Mouse (Mus musculus) G1E (cell line): ENCODE results near the gene Zdhhc21.

Source experiments
- CTCF ChIP-seq: IDR thresholded peaks from 2 replicates; pipeline ENCODE4 v1.5.1; 2012; ENCODE audit warnings: low read depth, low read length, inconsistent platforms, mixed read lengths
- GATA1 ChIP-seq: IDR thresholded peaks from 2 replicates; pipeline ENCODE4 v1.6.1; 2012; ENCODE audit warnings: borderline replicate concordance, low read length, inconsistent platforms, mixed read lengths
- POLR2AphosphoS5 ChIP-seq: IDR thresholded peaks from 2 replicates; pipeline ENCODE4 v1.6.1; 2012; ENCODE audit warnings: low read depth, low read length, inconsistent platforms; ENCODE audit not compliant: insufficient replicate concordance
- TAL1 ChIP-seq: conservative IDR thresholded peaks from 2 replicates; pipeline ENCODE4 v1.6.1; 2012; ENCODE audit warnings: low read depth, low read length, inconsistent platforms, mixed read lengths

DNA sequence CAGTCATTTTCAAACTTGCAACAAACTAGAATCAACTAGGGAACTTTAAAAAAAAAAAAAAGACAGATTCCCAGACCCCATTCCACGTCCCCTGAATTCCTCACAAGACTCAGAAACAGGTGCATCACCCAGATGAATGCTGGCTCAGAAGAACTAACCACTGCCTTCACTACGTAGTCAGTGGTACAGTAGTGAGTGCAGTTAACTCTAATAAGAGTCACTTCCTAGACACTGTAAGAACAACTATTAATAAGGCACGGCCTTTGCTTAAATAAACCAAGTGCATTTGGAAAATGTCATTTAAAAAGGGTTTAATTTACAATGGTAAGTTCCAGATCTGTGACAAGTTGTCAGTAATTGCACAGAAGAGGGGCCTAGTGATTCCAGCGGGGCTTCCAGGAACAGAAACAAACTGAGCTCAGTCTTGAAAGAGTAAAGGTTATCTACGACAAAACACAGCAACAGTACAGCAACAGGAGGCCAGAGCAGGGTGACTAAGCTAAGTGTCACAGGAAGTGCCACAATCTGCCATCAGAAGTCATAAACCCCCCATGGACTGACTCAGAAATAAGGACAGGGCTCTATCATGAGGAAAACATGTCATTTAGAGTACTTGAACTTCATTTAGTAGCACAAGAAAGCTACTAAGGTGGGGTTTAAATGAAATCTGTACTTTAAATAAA is 11.1 kb downstream of the Zdhhc21 start:
- TF ChIP-seq CTCF (no peak), GATA1 (no peak), TAL1 (no peak), POLR2AphosphoS5 (no peak)
